Mouse (Mus musculus) intestine, embryonic 15.5 days (tissue): ENCODE results near the gene Slc8b1. TPM values are rescaled to one million over a fixed set of nuclear protein-coding genes. Genes with fewer than 3 reads are reported as not detected.

Source experiments
- ATAC-seq: fragments of 200-750 bp; cut with Nextera tagmentation; 2 replicates; pipeline ENCODE4 v1.8.0; 2017; ENCODE audit warnings: moderate TSS enrichment, moderate library complexity
- H3K27ac ChIP-seq: fragments of 300-500 bp; sonication (generic); 2 replicates; pipeline ENCODE4 v1.5.1; 2015; ENCODE audit warnings: mild to moderate bottlenecking, inconsistent platforms
- H3K27me3 ChIP-seq: fragments of 300-500 bp; sonication (generic); replicated peaks from 2 replicates; pipeline ENCODE4 v1.6.1; 2015; ENCODE audit warnings: inconsistent platforms
- H3K36me3 ChIP-seq: fragments of 300-500 bp; sonication (generic); 2 replicates; pipeline ENCODE4 v1.6.1; 2015; ENCODE audit warnings: inconsistent platforms
- H3K4me1 ChIP-seq: fragments of 300-500 bp; sonication (generic); replicated peaks from 2 replicates; pipeline ENCODE4 v1.6.1; 2015; ENCODE audit warnings: inconsistent platforms
- H3K4me2 ChIP-seq: fragments of 300-500 bp; sonication (generic); replicated peaks from 2 replicates; pipeline ENCODE4 v1.6.1; 2015; ENCODE audit warnings: mild to moderate bottlenecking, inconsistent platforms
- H3K4me3 ChIP-seq: fragments of 300-500 bp; sonication (generic); replicated peaks from 2 replicates; pipeline ENCODE4 v1.5.1; 2015; ENCODE audit warnings: inconsistent platforms
- H3K9ac ChIP-seq: fragments of 300-500 bp; sonication (generic); 2 replicates; pipeline ENCODE4 v1.6.1; 2015; ENCODE audit warnings: inconsistent platforms
- H3K9me3 ChIP-seq: fragments of 300-500 bp; sonication (generic); 2 replicates; pipeline ENCODE4 v1.6.1; 2016; ENCODE audit warnings: inconsistent platforms
- WGBS: fragments of 180-500 bp; shearing (Covaris S2); methylation state at CpG from one replicate; pipeline ENCODE4 v1.1.7; 2015; 5-methylcytosine and 5-hydroxymethylcytosine counted together
- polyA plus RNA-seq: library from polyadenylated mRNA; unstranded; fragments of >200 nt; fragmentation: Nextera tagmentation; extraction: Ambion mirVana; gene quantifications from 2 replicates; pipeline ENCODE4 v1.2.1, GENCODE M21; 2015

The Slc8b1 gene
- polyA plus RNA-seq, 1 experiment from 2014 or later, result 6.6 TPM

DNA sequence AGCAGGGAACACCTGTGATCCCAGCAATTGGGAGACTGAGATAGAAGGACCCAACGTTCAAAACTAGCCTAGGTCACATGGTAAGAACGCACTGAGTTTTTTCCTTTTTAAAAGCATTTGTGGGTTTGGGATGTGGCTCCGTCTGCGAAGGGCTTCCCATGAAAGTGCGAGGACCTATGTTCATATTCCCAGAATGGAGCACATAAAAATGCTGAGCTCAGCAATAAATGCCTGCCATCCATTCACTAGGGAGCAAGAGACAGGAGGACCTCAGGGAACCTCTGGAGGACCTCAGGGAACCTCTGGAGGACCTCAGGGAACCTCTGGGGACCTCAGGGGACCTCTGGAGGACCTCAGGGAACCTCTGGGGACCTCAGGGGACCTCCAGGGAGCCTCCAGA, 33.0 kb upstream of the Slc8b1 start:
- no peaks in the 10 kb centered on the region for H3K36me3 ChIP-seq
- H3K4me3 ChIP-seq, result no peak overlapping the region
- WGBS, result 89% methylated on average over 5 of the region's 5 CpGs
- H3K4me2 ChIP-seq, result no peak overlapping the region
- ATAC-seq, result no peak
- no peaks in the 10 kb centered on the region for H3K4me1 ChIP-seq
- H3K27ac ChIP-seq, result no peak overlapping the region
- no peaks in the 10 kb centered on the region for H3K9me3 ChIP-seq
- no peak overlapping the region for H3K9ac ChIP-seq
- no peaks in the 10 kb centered on the region for H3K27me3 ChIP-seq

DNA sequence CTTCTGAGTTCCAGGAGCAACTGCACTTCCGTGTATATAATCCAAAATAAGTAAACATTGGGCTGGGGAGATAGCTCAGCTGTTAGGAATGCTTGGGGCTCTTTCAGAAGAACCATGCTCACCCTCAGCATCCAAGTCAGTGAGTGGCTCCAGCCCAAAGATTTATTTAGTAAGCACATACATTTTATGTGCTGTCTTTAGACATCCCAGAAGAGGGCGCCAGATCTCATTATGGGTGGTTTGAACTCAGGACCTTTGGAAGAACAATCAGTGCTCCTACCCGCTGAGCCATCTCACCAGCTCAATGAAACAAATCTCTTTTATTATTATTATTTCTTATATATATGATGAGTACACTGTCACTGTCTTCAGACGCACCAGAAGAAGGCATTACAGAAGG, 31.4 kb upstream of the Slc8b1 start:
- Histone ChIP-seq H3K27me3 (no peaks in the 10 kb centered on the region), H3K9me3 (no peaks in the 10 kb centered on the region), H3K36me3 (no peaks in the 10 kb centered on the region), H3K9ac (no peak overlapping the region), H3K4me3 (no peak overlapping the region), H3K27ac (no peak overlapping the region), H3K4me2 (no peak overlapping the region), H3K4me1 (no peaks in the 10 kb centered on the region)
- 66% methylated on average over 4 of the region's 4 CpGs for WGBS
- ATAC-seq, result no peak

DNA sequence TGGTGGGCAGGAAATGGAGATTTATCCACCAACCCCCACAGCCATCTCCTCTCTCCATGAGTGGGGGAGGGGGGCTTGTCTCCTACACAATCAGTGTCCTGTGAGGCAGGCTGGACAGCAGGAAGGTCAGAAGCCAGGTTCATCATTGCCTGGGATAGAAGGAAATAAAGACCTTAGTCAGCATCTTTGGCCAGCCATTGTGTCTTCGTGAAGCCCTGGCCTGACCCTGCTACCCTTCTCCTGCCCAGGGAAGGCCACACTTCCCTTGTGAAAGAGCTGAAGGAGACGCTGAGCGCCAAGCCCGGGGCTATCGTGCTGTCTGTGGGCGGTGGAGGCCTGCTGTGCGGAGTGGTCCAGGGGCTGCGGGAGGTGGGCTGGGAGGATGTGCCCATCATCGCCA, 29.8 kb upstream of the Slc8b1 start:
- no peaks in the 10 kb centered on the region for H3K27me3 ChIP-seq
- H3K9me3 ChIP-seq, result no peaks in the 10 kb centered on the region
- no peak overlapping the region for H3K9ac ChIP-seq
- H3K4me2 ChIP-seq, result no peak overlapping the region
- no peak overlapping the region for H3K27ac ChIP-seq
- no peak for ATAC-seq
- 69% methylated on average over 9 of the region's 9 CpGs for WGBS
- no peaks in the 10 kb centered on the region for H3K4me1 ChIP-seq
- H3K36me3 ChIP-seq, result peaks cover 4% of the 10 kb centered on the region; the same call in 1 of the 2 replicates
- no peak overlapping the region for H3K4me3 ChIP-seq

DNA sequence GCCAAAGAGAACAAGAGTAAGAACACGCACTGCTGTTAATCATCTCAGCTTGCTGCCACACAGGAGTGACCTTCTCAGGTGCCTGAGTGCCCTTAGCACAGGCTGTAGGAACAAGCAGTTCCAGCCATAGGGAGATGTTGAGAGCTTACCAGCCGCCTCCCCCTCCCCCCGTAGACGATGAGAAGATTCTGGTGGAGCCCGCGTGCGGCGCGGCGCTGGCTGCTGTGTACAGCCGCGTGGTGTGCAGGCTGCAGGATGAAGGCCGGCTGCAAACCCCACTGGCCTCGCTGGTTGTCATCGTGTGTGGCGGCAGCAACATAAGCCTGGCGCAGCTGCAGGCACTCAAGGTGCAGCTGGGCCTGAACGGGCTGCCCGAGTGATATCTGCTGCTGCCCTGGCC, 27.6 kb upstream of the Slc8b1 start:
- Histone ChIP-seq H3K9me3 (no peaks in the 10 kb centered on the region), H3K9ac (no peak overlapping the region), H3K4me2 (no peak overlapping the region), H3K4me1 (no peaks in the 10 kb centered on the region), H3K27ac (no peak overlapping the region), H3K27me3 (no peaks in the 10 kb centered on the region), H3K4me3 (no peak overlapping the region), H3K36me3 (peaks cover 12% of the 10 kb centered on the region; the same call in 1 of the 2 replicates)
- 82% methylated on average over 19 of the region's 19 CpGs for WGBS
- no peak for ATAC-seq

DNA sequence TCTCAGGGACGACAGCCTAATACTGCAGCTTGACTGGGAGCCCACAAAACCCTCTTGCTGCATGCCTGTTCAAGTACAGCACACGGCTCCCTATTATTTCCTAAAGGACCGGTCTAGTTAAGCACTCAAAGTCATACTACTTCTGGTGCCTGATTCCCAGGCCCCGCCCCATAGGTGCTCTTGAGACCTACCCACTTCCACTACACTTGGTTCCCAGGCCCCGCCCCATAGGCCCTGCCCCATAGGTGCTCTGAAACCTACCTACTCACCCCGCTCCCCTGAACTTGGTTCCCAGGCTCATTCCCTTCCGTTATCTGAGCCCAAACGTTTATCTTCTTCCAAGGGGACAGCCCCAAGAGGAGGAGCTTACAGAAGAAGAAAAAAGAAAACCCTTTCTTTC, 23.1 kb upstream of the Slc8b1 start:
- Histone ChIP-seq H3K4me3 (no peak overlapping the region), H3K27me3 (no peaks in the 10 kb centered on the region), H3K4me1 (no peaks in the 10 kb centered on the region), H3K9me3 (no peaks in the 10 kb centered on the region), H3K4me2 (no peak overlapping the region), H3K9ac (no peak overlapping the region), H3K27ac (no peak overlapping the region), H3K36me3 (peaks cover 15% of the 10 kb centered on the region; the same call in 1 of the 2 replicates)
- peak; percentile 64 for ATAC-seq
- WGBS, result 76% methylated on average over 8 of the region's 8 CpGs

DNA sequence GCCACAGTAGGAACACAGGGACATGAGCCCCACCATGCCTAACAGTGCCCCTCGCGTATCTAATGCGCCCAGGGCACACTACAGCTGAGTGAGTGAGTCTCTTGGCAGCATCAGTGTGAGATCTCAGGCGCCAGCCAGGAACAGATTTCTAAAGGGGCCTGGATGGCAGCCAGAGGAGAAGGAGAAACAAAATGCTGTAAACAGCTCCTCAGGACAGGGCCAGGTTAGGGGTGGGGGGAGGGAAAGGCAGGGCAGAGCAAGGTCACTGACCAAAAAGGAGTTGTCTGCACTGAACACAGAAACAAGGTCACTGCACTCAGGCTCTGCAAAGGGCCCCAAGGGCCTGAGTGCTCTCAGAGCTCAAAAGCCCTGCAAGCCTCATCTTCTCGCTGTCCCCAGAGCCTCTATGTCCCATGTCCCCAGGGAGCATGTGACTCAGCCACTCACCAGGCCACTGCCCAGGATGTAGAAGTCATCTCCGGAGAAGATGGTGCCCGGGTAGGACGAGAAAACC, 20.2 kb upstream of the Slc8b1 start:
- Histone ChIP-seq H3K4me3 (no peak overlapping the region), H3K4me1 (no peaks in the 10 kb centered on the region), H3K9me3 (no peaks in the 10 kb centered on the region), H3K27ac (no peak overlapping the region), H3K9ac (no peak overlapping the region), H3K27me3 (no peaks in the 10 kb centered on the region), H3K36me3 (peaks cover 11% of the 10 kb centered on the region; the same call in 1 of the 2 replicates), H3K4me2 (no peak overlapping the region)
- WGBS, result 74% methylated on average over 8 of the region's 8 CpGs
- ATAC-seq, result no peak

DNA sequence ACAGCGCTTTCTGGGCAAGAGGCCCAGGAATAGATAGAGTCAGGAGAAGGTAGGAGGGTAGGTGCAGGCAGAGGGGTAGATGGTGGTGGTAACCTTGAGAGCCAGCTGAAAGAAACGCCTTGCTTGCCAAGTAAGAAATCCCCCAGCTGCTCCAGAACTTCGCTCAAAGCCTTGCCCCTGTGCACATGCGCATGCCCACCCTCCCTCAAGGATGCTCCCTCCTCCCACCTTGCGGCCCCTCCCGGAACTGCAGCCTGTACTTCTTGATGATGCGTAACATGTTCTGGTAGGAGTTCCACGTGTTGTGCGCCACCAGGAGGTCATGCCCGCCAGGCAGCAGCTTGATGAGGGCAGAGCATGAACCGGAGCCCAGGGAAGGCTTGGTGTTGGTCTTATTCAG, 18.5 kb upstream of the Slc8b1 start:
- H3K4me3 ChIP-seq, result no peak overlapping the region
- ATAC-seq, result no peak
- no peaks in the 10 kb centered on the region for H3K4me1 ChIP-seq
- H3K27me3 ChIP-seq, result no peaks in the 10 kb centered on the region
- H3K4me2 ChIP-seq, result no peak overlapping the region
- 67% methylated on average over 11 of the region's 11 CpGs for WGBS
- H3K36me3 ChIP-seq, result peaks cover 3% of the 10 kb centered on the region; the same call in 1 of the 2 replicates
- no peak overlapping the region for H3K9ac ChIP-seq
- H3K27ac ChIP-seq, result no peak overlapping the region
- no peaks in the 10 kb centered on the region for H3K9me3 ChIP-seq

DNA sequence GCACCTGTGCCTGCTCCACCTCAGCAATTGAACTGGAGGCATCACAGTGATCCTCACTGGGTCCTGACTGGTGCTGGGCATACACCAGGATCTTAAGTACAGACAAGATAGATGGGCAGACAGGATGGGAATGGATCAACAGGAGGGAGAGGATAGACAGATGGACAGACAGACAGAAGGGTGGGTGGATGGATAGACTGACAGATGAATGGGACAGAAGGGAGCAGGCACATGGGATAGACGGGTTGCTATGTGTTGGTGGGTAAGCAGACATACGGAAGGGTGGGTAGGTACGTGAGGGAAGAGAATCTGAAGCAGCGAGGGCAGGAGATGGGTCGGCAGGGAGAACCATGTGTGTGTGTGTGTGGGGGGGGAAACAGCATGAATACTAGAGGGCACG, 17.5 kb upstream of the Slc8b1 start:
- WGBS, result 85% methylated on average over 6 of the region's 6 CpGs

DNA sequence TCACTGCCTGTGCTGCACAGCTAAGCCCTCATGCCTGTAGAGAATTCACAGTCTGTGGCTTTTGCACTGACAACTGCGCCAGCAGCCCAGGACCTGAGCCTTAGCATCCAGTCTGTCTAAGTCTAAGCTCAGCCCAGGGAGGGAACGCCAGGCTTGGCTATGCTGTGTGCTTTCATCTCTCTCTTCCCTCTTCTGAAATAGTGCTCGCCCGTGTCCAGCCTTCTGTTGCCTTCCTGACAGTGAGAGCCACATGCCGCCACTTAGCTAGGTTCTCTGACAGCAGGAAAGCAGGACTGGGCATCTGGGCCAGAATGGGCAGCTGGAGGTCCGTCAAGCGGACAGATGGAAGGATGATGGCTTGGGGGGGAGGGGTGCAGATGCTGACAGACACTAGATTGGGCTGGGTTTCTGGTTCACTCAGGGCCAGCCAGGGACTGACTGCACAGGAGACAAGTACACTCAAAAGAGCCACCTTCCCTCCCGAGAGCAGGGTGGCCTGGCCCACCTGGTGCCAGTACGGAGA, 17.0 kb upstream of the Slc8b1 start:
- no peak for ATAC-seq
- Histone ChIP-seq H3K4me2 (no peak overlapping the region), H3K27me3 (no peaks in the 10 kb centered on the region), H3K27ac (no peak overlapping the region), H3K4me3 (no peak overlapping the region), H3K4me1 (no peaks in the 10 kb centered on the region), H3K9me3 (no peaks in the 10 kb centered on the region), H3K9ac (no peak overlapping the region), H3K36me3 (peaks cover 7% of the 10 kb centered on the region; the same call in 1 of the 2 replicates)
- WGBS, result 89% methylated on average over 9 of the region's 9 CpGs

More for the DNA sequence above, 17.5 kb upstream of the Slc8b1 start:
- H3K9me3 ChIP-seq, result no peaks in the 10 kb centered on the region
- H3K27me3 ChIP-seq, result no peaks in the 10 kb centered on the region
- H3K27ac ChIP-seq, result no peak overlapping the region
- ATAC-seq, result no peak
- H3K9ac ChIP-seq, result no peak overlapping the region
- H3K4me3 ChIP-seq, result no peak overlapping the region
- peaks cover 7% of the 10 kb centered on the region; the same call in 1 of the 2 replicates for H3K36me3 ChIP-seq
- H3K4me1 ChIP-seq, result no peaks in the 10 kb centered on the region
- H3K4me2 ChIP-seq, result no peak overlapping the region

DNA sequence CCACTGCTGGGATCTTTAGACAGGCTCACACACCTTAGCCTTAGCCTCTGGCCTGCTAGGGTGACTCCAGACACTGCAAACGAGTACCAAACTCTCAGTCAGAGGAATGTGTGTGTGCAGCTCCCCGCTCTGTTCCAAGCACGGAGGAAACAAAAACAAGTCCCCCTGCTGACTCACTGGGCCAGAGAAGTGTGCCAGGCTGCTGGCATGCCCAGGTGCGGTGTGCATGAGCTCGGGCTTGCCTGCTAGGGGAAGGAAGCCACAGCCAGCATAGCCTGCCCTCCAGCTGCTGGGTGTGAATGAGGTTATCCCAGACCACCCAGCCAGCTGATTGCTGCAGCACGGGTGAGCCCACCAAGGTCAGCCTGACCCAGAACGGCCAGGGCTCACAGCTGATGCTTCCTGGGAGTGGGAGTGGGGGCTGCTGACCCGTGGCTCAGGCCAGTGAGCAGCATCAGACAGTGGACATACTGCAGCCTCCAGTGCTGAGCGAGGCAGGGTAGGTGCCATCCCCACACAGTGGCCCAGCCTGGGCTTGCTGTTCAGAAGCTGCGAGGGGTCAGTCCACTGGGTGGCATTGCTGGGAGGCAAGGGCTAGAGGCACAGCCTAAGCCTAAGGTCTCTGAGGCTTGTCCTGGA, 15.8 kb upstream of the Slc8b1 start:
- Histone ChIP-seq H3K9me3 (no peaks in the 10 kb centered on the region), H3K4me2 (no peak overlapping the region), H3K27ac (no peak overlapping the region), H3K27me3 (no peaks in the 10 kb centered on the region), H3K36me3 (peaks cover 7% of the 10 kb centered on the region; the same call in 1 of the 2 replicates), H3K4me3 (no peak overlapping the region), H3K4me1 (no peaks in the 10 kb centered on the region), H3K9ac (no peak overlapping the region)
- WGBS, result 74% methylated on average over 10 of the region's 10 CpGs
- ATAC-seq, result no peak

DNA sequence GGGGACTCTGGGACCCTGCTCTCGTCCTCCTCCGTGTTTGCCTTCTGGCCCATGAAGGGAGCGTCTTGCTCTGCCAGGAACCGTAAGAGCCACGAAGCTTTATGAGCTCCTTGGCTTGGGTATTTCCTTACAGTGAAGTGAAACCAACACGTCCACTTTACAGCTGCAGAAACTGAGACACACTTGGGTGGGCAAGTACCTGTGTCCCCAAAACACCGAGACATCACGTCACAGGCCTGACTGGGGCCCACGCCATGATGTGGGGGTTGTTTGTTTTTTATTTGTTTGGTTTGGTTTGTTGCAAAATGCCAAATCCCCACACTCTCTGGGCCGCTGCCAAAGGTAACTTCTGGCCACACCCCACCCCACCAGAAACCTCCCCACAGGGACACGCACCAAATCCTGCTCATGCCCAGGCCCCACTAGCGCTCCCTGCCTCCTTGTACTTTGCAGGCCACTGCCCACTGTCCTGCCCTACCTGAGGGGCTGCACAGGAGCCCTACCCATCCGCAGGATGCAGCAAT, 15.2 kb upstream of the Slc8b1 start:
- Histone ChIP-seq H3K27ac (no peak overlapping the region), H3K4me2 (no peak overlapping the region), H3K4me1 (no peaks in the 10 kb centered on the region), H3K9ac (no peak overlapping the region), H3K36me3 (peaks cover 7% of the 10 kb centered on the region; the same call in 1 of the 2 replicates), H3K4me3 (no peak overlapping the region), H3K9me3 (no peaks in the 10 kb centered on the region), H3K27me3 (no peaks in the 10 kb centered on the region)
- 87% methylated on average over 13 of the region's 13 CpGs for WGBS
- ATAC-seq, result no peak

DNA sequence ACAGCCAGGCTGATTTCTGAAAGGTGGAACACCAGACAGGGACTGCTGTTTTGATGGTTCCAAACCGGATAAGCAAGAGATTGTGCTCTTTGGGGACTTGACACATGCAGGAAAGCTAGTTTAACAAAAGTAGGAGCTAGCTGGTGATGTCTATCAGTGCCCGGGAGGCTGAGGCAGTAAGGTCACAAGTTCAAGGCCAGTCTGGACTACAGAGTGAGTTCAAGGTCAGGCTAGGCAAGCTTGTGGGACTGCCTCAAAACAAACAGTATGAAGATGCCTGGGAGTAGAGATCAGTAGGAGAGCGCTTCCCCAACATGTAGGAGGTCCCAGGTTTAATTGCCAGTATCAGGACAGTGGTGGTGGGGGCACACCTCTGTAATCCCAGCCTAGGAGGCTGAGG, 13.9 kb upstream of the Slc8b1 start:
- H3K4me3 ChIP-seq, result no peak overlapping the region
- no peak overlapping the region for H3K4me2 ChIP-seq
- WGBS, result 81% methylated on average over 3 of the region's 3 CpGs
- ATAC-seq, result no peak
- peaks cover 7% of the 10 kb centered on the region; the same call in 1 of the 2 replicates for H3K36me3 ChIP-seq
- peaks cover 4% of the 10 kb centered on the region for H3K4me1 ChIP-seq
- no peaks in the 10 kb centered on the region for H3K27me3 ChIP-seq
- no peak overlapping the region for H3K27ac ChIP-seq
- H3K9ac ChIP-seq, result no peak overlapping the region
- no peaks in the 10 kb centered on the region for H3K9me3 ChIP-seq

DNA sequence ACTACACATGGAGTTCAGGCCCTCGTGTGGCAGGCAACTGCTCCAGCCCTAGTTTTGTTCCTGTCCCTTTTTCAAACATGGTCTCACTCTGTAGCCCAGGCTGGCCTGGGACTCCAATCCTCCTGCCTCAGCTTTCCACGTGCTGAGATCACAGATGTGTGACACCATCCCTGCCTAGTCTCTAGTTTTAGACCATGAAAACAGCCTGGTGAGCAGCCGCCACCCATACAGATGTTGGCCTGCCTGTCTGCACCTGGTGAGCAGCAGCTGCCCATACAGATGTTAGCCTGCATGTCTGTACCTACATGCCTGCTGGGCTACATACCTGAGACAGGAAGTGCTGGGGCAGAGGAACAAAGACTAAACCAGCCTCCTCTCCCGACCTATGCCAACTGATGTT, 11.8 kb upstream of the Slc8b1 start:
- Histone ChIP-seq H3K36me3 (peaks cover 4% of the 10 kb centered on the region; the same call in 1 of the 2 replicates), H3K4me3 (no peak overlapping the region), H3K4me1 (peaks cover 15% of the 10 kb centered on the region), H3K27ac (no peak overlapping the region), H3K27me3 (no peaks in the 10 kb centered on the region), H3K4me2 (no peak overlapping the region), H3K9ac (no peak overlapping the region), H3K9me3 (no peaks in the 10 kb centered on the region)
- no peak for ATAC-seq
- 87% methylated on average over 4 of the region's 4 CpGs for WGBS
